Mouse (Mus musculus) heart, postnatal 0 days (tissue): ENCODE measurements at regions not wholly inside any gene's neighbourhood (a gene's known extent, or its start where the extent isn't known, plus 50 kb on each side); places are given as distances from the start of the nearest gene placed in this dataset.
A peak's percentile ranks its signal among the peaks of the same experiment; 100 is the strongest.

Experiments used
- ATAC-seq: fragments of 200-750 bp; cut with Nextera tagmentation; 2 replicates; pipeline ENCODE4 v1.8.0; 2017; ENCODE audit warnings: low read depth, moderate number of reproducible peaks, moderate library complexity; ENCODE audit not compliant: insufficient read depth
- DNase-seq: peaks from one replicate; pipeline ENCODE4 v3.0.0-alpha.2; 2016; ENCODE audit warnings: low spot score
- H3K27ac ChIP-seq: fragments of 300-500 bp; sonication (generic); 2 replicates; pipeline ENCODE4 v1.5.1; 2014; ENCODE audit warnings: low read depth, mild to moderate bottlenecking
- H3K27me3 ChIP-seq: fragments of 300-500 bp; sonication (generic); 2 replicates; pipeline ENCODE4 v1.6.1; 2014; ENCODE audit warnings: low read length, mixed read lengths; ENCODE audit not compliant: control insufficient read depth, insufficient read depth
- H3K36me3 ChIP-seq: fragments of 300-500 bp; sonication (generic); replicated peaks from 2 replicates; pipeline ENCODE4 v1.6.1; 2014; ENCODE audit warnings: low read length, mixed read lengths; ENCODE audit not compliant: control insufficient read depth, insufficient read depth
- H3K4me1 ChIP-seq: fragments of 300-500 bp; sonication (generic); 2 replicates; pipeline ENCODE4 v1.6.1; 2014; ENCODE audit warnings: antibody characterized with exemption; ENCODE audit not compliant: control insufficient read depth, insufficient read depth
- H3K4me2 ChIP-seq: fragments of 300-500 bp; sonication (generic); 2 replicates; pipeline ENCODE4 v1.6.1; 2014; ENCODE audit warnings: low read depth, mild to moderate bottlenecking, low read length, moderate library complexity
- H3K4me3 ChIP-seq: fragments of 300-500 bp; sonication (generic); 2 replicates; pipeline ENCODE4 v1.5.1; 2014; ENCODE audit warnings: low read depth, low read length
- H3K9ac ChIP-seq: fragments of 300-500 bp; sonication (generic); replicated peaks from 2 replicates; pipeline ENCODE4 v1.6.1; 2014; ENCODE audit warnings: low read depth, low read length, mixed read lengths
- H3K9me3 ChIP-seq: fragments of 300-500 bp; sonication (generic); replicated peaks from 2 replicates; pipeline ENCODE4 v1.6.1; 2016; ENCODE audit warnings: low read length; ENCODE audit not compliant: control insufficient read depth
- CTCF ChIP-seq: IDR thresholded peaks from 2 replicates; pipeline ENCODE4 v1.5.1; 2016; ENCODE audit warnings: antibody characterized with exemption, control low read depth, low read depth
- EP300 ChIP-seq: IDR thresholded peaks from 2 replicates; pipeline ENCODE4 v1.6.1; 2016; ENCODE audit warnings: antibody characterized with exemption, low read depth
- WGBS: fragments of 180-500 bp; shearing (Covaris S2); extraction: QIAGEN DNeasy Blood & Tissue Kit; methylation state at CpG from one replicate; pipeline ENCODE4 v1.1.7; 2014; 5-methylcytosine and 5-hydroxymethylcytosine counted together

DNA sequence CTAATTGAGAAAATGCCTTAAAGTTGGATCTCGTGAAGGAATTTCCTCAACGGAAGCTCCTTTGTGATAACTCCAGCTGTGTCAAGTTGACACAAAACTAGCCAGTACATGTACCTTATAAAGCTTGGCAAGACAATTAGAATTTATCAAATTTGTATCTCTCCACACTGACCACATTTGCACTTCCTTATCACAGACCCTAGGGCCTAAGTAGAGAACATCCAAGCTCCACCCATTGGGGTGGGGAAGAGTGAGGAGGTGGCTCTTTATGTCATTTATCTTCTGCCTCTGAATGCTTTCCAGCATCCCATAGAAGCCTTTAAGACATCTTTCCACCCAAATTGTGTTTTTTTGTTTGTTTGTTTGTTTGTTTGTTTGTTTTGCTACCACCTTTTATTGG is 146.8 kb downstream of the Cd55b start:
- 50% methylated on average over 2 of the region's 2 CpGs for WGBS
- ATAC-seq = no peak
- Histone ChIP-seq H3K4me1 (no peaks in the 10 kb centered on the region), H3K4me3 (no peak overlapping the region), H3K27me3 (no peaks in the 10 kb centered on the region), H3K27ac (no peak overlapping the region), H3K4me2 (no peak overlapping the region), H3K9ac (no peak overlapping the region), H3K36me3 (no peaks in the 10 kb centered on the region), H3K9me3 (peaks cover 8% of the 10 kb centered on the region; the same call in 1 of the 2 replicates)
- no peak for DNase-seq
- TF ChIP-seq CTCF = no peak
- no peak for TF ChIP-seq EP300

DNA sequence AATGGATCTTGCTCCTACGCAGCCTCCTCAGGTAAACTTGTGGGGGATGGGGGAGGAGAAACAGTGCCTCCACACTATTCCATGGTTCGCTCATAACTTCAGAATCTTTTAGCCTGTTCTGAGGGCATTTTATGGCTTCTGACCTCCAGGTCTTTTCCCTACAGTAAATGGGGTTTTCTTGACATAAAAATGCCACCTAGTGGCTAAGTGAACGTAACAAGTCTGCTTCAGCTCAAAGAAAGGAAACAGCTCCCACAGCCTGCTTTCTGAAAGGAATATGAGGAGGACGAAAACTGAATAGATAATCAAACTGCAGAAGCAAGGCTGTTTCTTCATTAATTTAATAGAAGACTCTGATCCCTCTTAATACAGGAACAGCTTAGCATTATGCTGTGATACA is 148.3 kb downstream of the Cd55b start:
- no peak overlapping the region for H3K4me2 ChIP-seq
- DNase-seq (no peak), ATAC-seq (no peak)
- TF ChIP-seq CTCF (peak; percentile 24; the same call in 1 of the 2 replicates), EP300 (no peak)
- H3K36me3 ChIP-seq = no peaks in the 10 kb centered on the region
- H3K4me3 ChIP-seq = no peak overlapping the region
- no peaks in the 10 kb centered on the region for H3K27me3 ChIP-seq
- peaks cover 7% of the 10 kb centered on the region; the same call in 1 of the 2 replicates for H3K9me3 ChIP-seq
- no peak overlapping the region for H3K27ac ChIP-seq
- H3K9ac ChIP-seq = no peak overlapping the region
- WGBS = 48% methylated on average over 4 of the region's 4 CpGs
- no peaks in the 10 kb centered on the region for H3K4me1 ChIP-seq

DNA sequence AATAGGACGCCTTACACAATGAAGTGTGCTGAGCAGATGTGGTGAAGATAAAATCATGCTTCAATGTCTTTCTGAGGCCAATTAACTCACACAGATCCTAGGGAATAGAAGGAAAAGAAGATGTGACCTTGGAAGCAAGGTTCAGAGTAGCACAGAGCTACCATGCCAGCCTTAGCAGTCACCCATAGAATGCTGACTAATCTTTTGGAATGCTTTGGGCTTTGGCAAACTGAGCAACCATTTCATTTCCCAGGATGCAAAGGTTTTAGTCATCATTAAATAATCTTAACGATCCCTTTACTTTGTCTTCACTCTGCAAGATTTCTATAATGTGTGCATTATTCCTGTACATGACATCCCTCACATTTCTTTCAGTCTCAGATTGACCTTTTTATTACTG is 152.4 kb downstream of the Cd55b start:
- TF ChIP-seq EP300 (no peak), CTCF (no peak)
- no peaks in the 10 kb centered on the region for H3K4me1 ChIP-seq
- no peaks in the 10 kb centered on the region for H3K9me3 ChIP-seq
- no peaks in the 10 kb centered on the region for H3K27me3 ChIP-seq
- H3K4me3 ChIP-seq = no peak overlapping the region
- no peak overlapping the region for H3K27ac ChIP-seq
- no peak overlapping the region for H3K9ac ChIP-seq
- no peak overlapping the region for H3K4me2 ChIP-seq
- no peak for ATAC-seq
- no peak for DNase-seq
- 73% methylated on average over 2 of the region's 2 CpGs for WGBS
- no peaks in the 10 kb centered on the region for H3K36me3 ChIP-seq
